Mouse (Mus musculus) spleen, adult 2 months (tissue): ENCODE results near the gene Dguok.

Experiments used
- CTCF ChIP-seq: fragments of 200-500 bp; IDR thresholded peaks from 2 replicates; pipeline ENCODE4 v1.5.1; 2011; ENCODE audit warnings: mild to moderate bottlenecking, inconsistent platforms; ENCODE audit not compliant: insufficient read depth, insufficient read length, insufficient replicate concordance; ENCODE audit errors: extremely low read depth
- POLR2A ChIP-seq: fragments of 200-500 bp; IDR thresholded peaks from 2 replicates; pipeline ENCODE4 v1.6.1; 2011; ENCODE audit warnings: low read depth, low read length, inconsistent platforms

DNA sequence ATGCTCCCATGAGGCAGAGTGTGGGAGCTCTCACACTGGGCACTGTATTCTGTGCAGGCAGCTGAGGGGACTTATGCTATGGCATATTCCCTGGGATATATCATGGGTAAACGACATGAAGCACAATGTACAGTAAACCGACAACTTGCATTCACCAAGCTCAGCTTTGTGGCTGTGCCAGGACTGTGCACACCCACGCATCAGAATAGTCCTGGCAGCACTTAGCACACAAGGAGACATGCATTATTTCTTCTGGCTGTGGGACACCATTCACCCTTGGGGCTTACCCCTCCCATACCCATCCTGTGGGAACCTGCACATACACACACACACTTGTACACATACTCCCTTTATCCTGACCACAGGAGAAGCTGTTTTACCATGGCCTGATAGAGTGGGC is 68.2 kb downstream of the Dguok start:
- no peak for TF ChIP-seq CTCF
- TF ChIP-seq POLR2A: no peak
